Mouse (Mus musculus) Patski (cell line): ENCODE measurements around the gene Ormdl2. TPM values are rescaled to one million over a fixed set of nuclear protein-coding genes. Genes with fewer than 3 reads are reported as not detected.
A peak's percentile ranks its signal among the peaks of the same experiment; 100 is the strongest.
"Not testable (repeated sequence)": the region's sequence is repeated elsewhere in the genome, so short reads cannot be mapped to it uniquely, and the experiment has no call there.

Source experiments
- ATAC-seq: fragments of 100-300 bp; one replicate; pipeline ENCODE4 v1.8.0; 2021
- CTCF ChIA-PET: fragments of 350-600 bp; sonication (Branson Sonifier 250); formaldehyde crosslinking; loops from one replicate; lab custom pipeline; 2022; ENCODE audit warnings: inconsistent platforms; lab: Charles Lee
- POLR2A ChIA-PET: fragments of 350-600 bp; sonication (Branson Sonifier 250); formaldehyde crosslinking; loops from one replicate; lab custom pipeline; 2022; ENCODE audit warnings: antibody characterized with exemption, inconsistent platforms; lab: Charles Lee
- DNase-seq: peaks from one replicate; pipeline ENCODE4 v3.0.0-alpha.2; 2011; ENCODE audit warnings: low read depth, low spot score
- H3K27me3 ChIP-seq: fragments of 371-371 bp; one replicate; pipeline ENCODE4 v1.5.1; 2021
- CTCF ChIP-seq: fragments of 100-300 bp; IDR thresholded peaks from one replicate; pipeline ENCODE4 v1.5.1; 2021
- in situ Hi-C: fragments of 300-500 bp; cut with MboI; formaldehyde crosslinking; loops from 3 replicates; pipeline ENCODE4 v1.11.1; 2018; ENCODE audit warnings: low pct_unique_long_range_greater_than_20kb, mixed read lengths
- polyA plus RNA-seq: library from polyadenylated mRNA; unstranded; gene quantifications from one replicate; pipeline ENCODE4 v1.2.3, GENCODE M21; 2021

The Ormdl2 gene
- polyA plus RNA-seq, 1 experiment from 2014 or later: 56.5 TPM

DNA sequence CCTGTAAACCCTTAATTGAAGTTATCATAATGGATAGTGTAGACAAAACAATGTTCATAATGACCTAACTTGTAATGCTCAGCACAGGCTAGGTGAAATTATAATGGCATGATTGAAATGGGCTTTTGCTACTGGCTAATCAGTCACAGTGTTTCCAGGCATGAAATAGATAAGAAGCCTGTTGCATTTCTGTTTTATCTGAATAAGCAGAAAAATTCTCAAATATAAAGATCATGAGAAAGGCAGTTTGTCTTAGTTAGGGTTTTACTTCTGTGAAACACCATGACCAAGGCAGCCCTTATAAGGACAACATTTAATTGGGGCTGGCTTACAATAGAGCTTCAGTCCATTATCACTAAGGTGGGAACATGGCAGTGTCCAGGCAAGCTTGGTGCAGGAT is 19.2 kb upstream of the Ormdl2 start:
- TF ChIP-seq CTCF: no peak
- DNase-seq (no peak), ATAC-seq (no peak)
- ChIA-PET CTCF (interaction anchor here (1.0 to 1.1 kb wide), 2 partner anchors 52 to 73 kb away, joined by 3 read pairs; no protein-coding TSS in a partner anchor), POLR2A (no interaction called here)
- in situ Hi-C loops: loop anchor here (5.0 kb wide), 1 partner anchor 57 kb away; no protein-coding TSS in a partner anchor
- H3K27me3 ChIP-seq: no peaks in the 10 kb centered on the region

DNA sequence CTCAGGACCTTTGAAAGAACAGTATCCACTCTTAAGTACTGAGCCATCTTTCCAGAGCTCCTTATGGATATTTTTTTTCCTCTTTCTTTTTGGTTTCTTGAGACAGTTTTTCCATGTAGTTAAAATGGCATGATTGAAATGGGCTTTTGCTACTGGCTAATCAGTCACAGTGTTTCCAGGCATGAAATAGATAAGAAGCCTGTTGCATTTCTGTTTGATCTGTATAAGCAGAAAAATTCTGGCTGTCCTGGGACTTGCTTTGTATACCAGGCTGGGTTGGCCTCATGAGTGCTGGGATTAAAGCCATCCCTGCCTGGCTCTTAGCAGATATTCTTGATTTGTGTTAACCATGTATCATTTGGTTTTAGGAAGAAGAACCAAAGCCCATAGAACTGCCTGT is 18.0 kb upstream of the Ormdl2 start:
- no peaks in the 10 kb centered on the region for H3K27me3 ChIP-seq
- no peak for DNase-seq
- ChIA-PET CTCF (no interaction called here), POLR2A (no interaction called here)
- no peak for TF ChIP-seq CTCF
- ATAC-seq: no peak
- in situ Hi-C loops: no loop called here

GRCm38 (mm10) chr10:128837400-128837799 is 16.0 kb upstream of the Ormdl2 start:
- TF ChIP-seq CTCF: peak; percentile 57
- no peaks in the 10 kb centered on the region for H3K27me3 ChIP-seq
- ChIA-PET POLR2A (no interaction called here), CTCF (interaction anchor here (1.0 kb wide), 1 partner anchor 13 kb away, joined by 3 read pairs; no protein-coding TSS in a partner anchor)
- DNase-seq (no peak), ATAC-seq (no peak)
- in situ Hi-C loops: no loop called here

DNA sequence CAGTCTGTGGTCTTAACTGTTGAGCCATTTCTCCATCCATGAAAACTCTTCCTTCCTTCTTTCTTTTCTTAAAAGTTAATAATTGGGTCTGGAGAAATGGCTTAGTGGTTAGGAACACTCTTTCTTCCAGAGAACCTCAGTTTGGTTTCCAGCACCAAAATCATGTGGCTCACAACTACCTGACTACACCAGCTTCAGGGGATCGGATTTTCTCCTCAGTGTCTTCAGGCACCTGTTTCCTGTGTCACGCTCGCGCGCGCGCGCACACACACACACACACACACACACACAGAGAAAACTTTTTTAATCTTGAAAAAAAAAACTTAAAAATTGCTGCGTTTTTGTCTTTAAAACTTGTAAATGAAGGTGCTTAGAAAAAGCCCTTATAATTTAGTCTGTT is 2.4 kb upstream of the Ormdl2 start:
- ATAC-seq (no peak), DNase-seq (no peak)
- ChIA-PET CTCF (no interaction called here), POLR2A (no interaction called here)
- in situ Hi-C loops: no loop called here
- no peak for TF ChIP-seq CTCF
- no peaks in the 10 kb centered on the region for H3K27me3 ChIP-seq

DNA sequence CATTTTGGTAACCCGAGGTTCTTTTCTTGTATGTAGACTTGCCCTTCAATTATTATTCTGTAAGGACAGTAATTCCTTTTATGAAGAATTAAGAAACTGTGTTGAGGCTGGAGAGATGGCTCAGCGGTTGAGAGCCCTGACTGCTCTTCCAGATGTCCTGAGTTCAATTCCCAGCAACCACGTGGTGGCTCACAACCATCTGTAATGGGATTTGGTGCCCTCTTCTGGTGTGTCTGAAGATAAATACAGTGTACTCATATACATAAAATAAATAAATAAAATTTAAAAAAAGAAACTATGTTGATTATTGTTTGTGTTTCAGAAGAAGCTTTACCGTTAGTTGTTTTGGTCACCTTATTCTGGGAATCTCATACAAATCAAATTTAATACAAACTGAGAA is 1.6 kb upstream of the Ormdl2 start:
- TF ChIP-seq CTCF: peak; percentile 50
- in situ Hi-C loops, ATAC-seq, DNase-seq, H3K27me3 ChIP-seq: not testable (repeated sequence)
- CTCF ChIA-PET: interaction anchor here (1.3 kb wide), 1 partner anchor 19 kb away, joined by 3 read pairs; the partner anchor contains the start of genes Dnajc14 and Tmem198b
- POLR2A ChIA-PET: interaction anchor here (1.1 kb wide), 1 partner anchor 10 kb away, joined by 3 read pairs; no protein-coding TSS in a partner anchor

DNA sequence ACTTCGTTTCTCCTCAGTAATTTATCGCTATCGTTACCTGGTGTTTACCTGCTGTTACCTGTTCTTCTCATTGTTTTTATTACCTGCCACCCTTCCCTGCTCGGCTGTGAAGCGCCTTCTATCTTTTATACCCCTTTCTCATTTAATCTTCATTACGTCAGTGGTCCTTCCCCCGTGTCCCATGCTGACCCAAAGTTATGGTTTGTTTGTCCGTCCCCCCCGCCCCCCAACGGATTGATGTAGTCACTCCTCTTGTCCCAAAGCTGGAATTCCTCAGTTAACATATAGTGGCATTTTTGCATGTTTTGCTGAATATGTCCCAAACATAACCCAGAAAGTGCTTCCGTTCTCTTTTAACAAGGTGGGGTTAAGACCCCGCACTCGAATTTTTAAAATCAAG is 690 bp upstream of the Ormdl2 start:
- ATAC-seq (no peak), DNase-seq (no peak)
- TF ChIP-seq CTCF: no peak
- H3K27me3 ChIP-seq: no peaks in the 10 kb centered on the region
- ChIA-PET POLR2A (interaction anchor here (0.6 to 1.5 kb wide), 3 partner anchors 11 to 15 kb away, joined by 3 to 4 read pairs (median 3); no protein-coding TSS in a partner anchor), CTCF (interaction anchor here (1.1 to 1.3 kb wide), 3 partner anchors 18 to 116 kb away, joined by 3 read pairs; partner anchors contain the start of genes Dnajc14 and Tmem198b)
- in situ Hi-C loops: no loop called here

DNA sequence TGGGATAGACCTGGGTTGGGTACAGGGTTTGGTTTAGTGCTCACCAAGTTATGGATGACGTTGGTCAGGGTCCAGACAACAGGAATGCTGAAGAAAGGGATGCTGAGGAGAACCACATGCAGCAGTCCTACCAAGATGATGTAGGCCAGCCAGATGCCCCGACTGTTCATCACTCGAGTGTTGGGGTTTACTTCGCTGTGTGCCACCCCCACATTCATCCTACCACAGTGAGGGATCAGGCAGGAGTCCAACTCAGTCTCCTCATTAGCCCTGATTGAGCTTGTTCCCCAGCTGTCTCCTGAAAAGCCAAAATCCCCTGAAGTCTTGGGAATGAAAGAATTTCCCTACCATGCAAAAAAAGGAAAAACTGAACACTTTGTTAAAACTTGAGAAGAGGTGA is 1.2 kb downstream of the Ormdl2 start:
- no peak for ATAC-seq
- in situ Hi-C loops: no loop called here
- ChIA-PET POLR2A (interaction anchor here (0.6 to 1.1 kb wide), 2 partner anchors 17 to 124 kb away, joined by 3 to 4 read pairs; partner anchors contain the start of gene Dnajc14), CTCF (interaction anchor here (1.4 kb wide), 1 partner anchor 12 kb away, joined by 4 read pairs; no protein-coding TSS in a partner anchor)
- no peaks in the 10 kb centered on the region for H3K27me3 ChIP-seq
- TF ChIP-seq CTCF: no peak
- DNase-seq: no peak

- ATAC-seq (no peak), DNase-seq (no peak)
- POLR2A ChIA-PET: no interaction called here
- no peak for TF ChIP-seq CTCF
- CTCF ChIA-PET: no interaction called here
- in situ Hi-C loops: no loop called here
- no peaks in the 10 kb centered on the region for H3K27me3 ChIP-seq
Measured at GRCm38 (mm10) chr10:128817033-128817432, 4.4 kb downstream of the Ormdl2 start, which contains the start of gene Sarnp. Sarnp (plus strand) TSS chr10:128817333.

GRCm38 (mm10) chr10:128807018-128807417 is 14.4 kb downstream of the Ormdl2 start:
- ChIA-PET POLR2A (no interaction called here), CTCF (interaction anchor here (1.0 to 1.2 kb wide), 2 partner anchors 15 to 41 kb away, joined by 3 read pairs; no protein-coding TSS in a partner anchor)
- no peak for TF ChIP-seq CTCF
- ATAC-seq (no peak), DNase-seq (no peak)
- in situ Hi-C loops: no loop called here
- no peaks in the 10 kb centered on the region for H3K27me3 ChIP-seq

- no peak for ATAC-seq
- no peaks in the 10 kb centered on the region for H3K27me3 ChIP-seq
- in situ Hi-C loops: no loop called here
- POLR2A ChIA-PET: interaction anchor here (0.8 to 1.2 kb wide), 2 partner anchors 85 to 96 kb away, joined by 3 read pairs; no protein-coding TSS in a partner anchor
- no peak for DNase-seq
- no peak for TF ChIP-seq CTCF
- CTCF ChIA-PET: no interaction called here
Measured at GRCm38 (mm10) chr10:128806086-128806485, 15.4 kb downstream of the Ormdl2 start.
